Mouse (Mus musculus) ovary, postnatal 14 days (tissue): Measurements from ENCODE around the gene Tmem135.
A peak's percentile ranks its signal among the peaks of the same experiment; 100 is the strongest.

Source experiments
- DNase-seq: peaks from one replicate; pipeline ENCODE4 v3.0.0; 2022; ENCODE audit warnings: low spot score

The Tmem135 gene

GRCm38 (mm10) chr7:89404081-89404733 is at the start of gene Tmem135, which contains the start of gene Fzd4:
TSS of gene Tmem135 (minus strand) at chr7:89404222.
TSS of gene Fzd4 (plus strand) at chr7:89404355.
- DNase-seq, result peak; percentile 88

- DNase-seq, result no peak
These were observed 46.3 kb upstream of the Tmem135 start for GRCm38 (mm10) chr7:89450312-89450711.

- no peak for DNase-seq
These were observed 41.1 kb upstream of the Tmem135 start for GRCm38 (mm10) chr7:89445137-89445536.

DNA sequence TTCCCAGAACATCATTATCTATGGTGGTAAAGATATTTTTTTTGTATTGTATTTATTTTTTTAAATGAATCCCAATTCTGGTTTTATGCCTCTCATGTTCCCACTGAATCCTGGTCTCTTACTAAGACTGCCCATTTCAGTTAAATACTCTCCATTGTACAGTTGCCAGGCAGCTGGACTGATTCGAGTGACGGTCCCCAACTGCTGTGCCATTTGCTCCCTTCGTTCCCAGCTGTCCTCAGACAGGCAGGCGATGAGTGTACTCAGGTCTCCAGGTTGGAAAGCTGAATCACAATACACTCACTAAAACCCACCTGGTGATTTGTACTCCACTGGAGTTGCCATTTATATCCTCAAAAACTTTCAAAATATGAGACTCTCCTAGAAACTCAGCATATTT is 38.2 kb upstream of the Tmem135 start:
- DNase-seq, result no peak

DNA sequence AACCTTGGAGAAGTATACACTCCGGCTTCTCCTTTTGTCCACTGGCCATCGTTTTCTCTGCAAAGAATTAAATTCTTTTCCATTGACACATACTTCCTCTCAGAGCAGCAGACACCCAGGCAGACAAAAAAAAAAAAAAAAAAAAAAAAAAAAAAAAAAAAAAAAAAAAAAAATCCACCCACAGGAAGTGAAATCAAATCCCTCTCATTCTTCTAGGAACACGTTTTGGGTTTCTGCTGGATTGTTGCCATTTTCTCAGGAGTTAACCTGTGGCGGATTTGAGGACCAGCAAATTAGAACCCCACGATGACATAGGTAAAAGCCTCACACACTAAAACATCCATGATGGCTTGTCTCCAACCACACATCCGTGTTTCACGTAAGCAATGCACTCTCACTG is 37.3 kb upstream of the Tmem135 start:
- no peak for DNase-seq

DNA sequence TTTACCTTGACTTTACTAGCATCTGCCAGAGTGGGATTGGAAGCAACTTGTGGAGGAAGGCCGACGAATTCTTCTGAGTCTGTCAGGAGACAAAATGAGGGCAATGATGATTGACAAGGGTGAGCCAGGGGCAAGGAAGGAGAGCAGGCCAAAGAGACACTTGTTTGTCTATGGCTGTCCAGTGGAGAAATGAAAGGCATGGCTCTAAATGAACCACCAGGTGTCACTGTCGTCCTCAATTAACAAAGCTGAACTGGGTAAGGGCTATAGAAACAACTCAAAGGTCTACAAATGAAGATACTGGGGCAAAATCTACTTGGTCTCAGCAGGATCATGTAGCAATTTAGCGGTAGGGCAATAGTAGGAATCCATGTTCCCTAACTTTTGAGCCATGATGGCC is 33.6 kb upstream of the Tmem135 start:
- no peak for DNase-seq

DNA sequence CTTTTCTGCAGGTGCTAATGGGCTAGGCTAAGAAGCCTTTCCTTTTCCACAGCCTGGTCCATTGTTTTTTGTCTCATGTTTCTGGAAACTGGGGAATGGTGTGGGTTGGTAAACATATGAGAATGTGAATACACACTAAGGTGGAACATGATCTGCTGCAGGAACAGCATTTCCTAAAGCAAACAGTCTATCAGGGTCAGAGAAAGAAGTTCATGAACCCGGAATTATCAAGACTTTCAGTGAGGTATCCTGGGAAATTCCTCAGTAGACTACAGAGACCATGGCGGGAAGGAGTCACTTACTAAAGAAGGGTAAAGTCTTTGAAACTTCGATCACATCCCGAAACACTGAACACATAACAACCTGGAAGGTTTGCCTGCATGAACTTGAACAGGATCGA is 32.4 kb upstream of the Tmem135 start:
- no peak for DNase-seq

- no peak for DNase-seq
These were observed 30.0 kb upstream of the Tmem135 start for GRCm38 (mm10) chr7:89433893-89434616.

DNA sequence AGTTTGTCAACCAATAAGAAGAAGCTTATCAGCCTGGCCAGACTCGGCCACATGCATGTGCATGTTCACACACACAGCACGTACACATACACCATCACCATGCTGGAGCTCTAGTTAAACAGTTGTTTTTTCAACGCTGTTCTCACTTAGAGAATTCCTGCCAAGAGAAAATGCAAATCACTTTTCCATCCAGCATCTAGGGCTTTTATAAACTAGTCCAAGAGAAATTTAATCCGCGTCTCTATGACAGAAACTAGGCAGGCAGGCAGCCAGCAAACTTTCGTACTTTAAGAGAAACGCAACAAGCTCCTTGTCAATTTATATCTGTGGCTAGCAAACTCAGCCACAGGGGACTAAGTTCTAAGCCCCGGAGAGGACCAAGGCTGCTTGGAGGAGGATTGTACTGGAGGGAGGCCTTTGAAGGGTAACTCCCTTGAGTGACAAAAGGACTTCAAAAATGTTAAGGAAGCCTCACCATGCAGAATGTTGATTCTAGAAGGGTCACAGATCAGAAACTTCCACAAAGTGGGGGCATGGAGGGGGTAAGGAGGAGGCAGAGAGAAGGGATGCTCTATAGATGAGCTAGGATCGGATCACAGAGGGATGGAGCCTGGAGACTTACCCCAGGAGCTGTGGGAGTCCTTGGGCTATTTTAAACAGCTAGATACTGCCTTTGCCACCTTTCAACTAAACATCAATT is 29.3 kb upstream of the Tmem135 start:
- DNase-seq, result no peak

DNA sequence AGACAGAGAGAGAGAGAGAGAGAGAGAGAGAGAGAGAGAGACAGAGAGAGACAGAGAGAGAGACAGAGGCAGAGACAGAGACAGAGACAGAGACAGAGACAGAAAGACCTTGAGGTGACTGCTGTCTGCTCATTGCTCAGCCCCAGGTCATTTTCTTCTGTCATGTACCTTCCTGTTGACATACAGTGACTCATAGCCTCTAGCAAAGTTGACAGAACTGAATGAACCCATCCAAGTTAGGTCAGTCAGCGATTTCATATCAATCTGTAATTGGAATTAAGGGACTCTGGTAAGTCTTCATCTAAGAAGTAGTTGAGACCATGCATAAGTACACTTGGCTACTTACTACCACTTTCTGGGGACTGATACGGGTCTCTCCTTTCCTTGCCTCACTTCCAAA is 27.2 kb upstream of the Tmem135 start:
- DNase-seq, result no peak

DNA sequence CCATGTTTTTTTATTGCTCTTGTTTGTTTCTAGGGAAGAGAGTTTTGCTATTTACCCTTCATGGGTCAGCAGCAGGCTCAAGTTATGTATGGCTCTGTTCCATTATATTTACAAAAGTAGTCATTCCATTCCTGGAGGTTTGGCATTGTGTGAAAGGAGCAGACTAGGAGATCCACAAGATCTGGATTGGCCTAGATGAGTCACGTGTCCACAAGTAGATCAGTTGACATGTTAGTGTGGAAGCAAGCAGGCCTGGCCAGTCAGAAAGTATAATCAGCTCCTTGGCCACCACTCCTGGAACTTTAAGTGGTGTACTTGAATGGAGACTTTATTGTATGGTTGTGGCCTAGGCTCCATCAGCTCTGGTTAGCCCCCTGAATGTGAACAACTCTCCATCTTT is 25.3 kb upstream of the Tmem135 start:
- DNase-seq, result no peak

GRCm38 (mm10) chr7:89428804-89429203 is 24.8 kb upstream of the Tmem135 start:
- DNase-seq, result no peak

- DNase-seq, result no peak
These were observed 23.1 kb upstream of the Tmem135 start for GRCm38 (mm10) chr7:89427101-89427500.

DNA sequence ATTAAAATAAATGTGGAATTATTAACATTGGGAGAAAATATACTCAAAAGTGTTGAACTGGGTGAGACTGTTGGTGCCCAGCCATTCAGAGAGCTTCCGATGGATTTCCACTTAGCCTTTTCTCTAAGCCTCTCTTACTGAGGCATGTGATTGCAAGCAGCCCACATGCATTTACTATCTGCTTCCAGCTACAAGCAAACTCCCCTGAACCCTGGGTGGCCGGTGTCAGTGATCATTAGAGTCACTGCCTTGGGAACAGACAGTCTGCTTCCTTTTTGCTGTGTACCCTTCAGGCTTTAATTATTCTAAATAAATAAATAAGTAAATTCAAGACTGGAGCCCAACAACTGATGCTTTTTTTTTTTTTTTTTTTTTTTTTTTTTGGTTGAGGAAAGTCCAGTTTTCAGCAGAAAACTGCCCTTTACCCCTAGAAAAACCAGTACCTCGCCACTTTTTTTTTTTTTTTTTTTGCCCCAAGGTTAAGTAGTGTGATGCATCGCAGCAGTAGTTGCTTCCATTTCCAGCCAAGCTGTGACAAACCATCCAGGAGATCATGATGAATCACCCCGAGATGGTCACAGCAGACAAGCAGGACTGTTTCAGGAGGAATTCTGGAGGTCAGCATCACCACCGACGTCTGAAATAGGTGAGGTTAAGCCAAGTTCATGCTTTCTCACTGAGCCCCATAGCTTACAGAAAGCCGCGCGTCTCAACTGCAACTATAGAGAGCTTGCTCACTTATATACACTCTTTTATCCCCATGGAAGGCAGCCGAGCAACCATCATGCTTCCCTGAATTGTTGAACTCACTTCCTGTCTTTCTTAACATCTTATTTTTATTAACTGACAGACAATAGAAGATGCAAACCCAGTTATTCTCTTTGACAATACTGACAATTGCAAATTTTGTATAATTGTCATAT is 22.0 kb upstream of the Tmem135 start:
- DNase-seq, result no peak

DNA sequence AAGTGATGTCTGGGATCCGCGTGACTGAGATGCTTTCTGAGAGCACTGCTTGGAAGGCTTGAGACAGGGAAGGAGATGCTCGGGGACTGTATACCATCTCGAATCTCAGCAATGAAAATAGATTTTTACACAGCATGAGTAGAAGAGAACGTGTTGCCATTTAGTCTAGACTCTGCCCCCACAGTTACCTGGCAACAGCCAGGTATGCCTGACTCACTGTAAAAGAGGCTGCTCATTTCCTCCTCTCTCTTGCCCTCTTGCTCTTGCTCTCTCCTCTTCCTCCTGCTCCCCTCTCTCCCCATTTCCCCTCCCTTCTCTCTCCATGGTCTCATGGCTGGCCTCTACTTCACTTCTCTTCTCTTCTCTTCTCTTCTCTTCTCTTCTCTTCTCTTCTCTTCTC is 20.6 kb upstream of the Tmem135 start:
- DNase-seq, result no peak

GRCm38 (mm10) chr7:89423688-89424255 is 19.8 kb upstream of the Tmem135 start:
- DNase-seq, result no peak

- no peak for DNase-seq
These were observed 19.2 kb upstream of the Tmem135 start for GRCm38 (mm10) chr7:89423194-89423593.

GRCm38 (mm10) chr7:89422650-89423049 is 18.6 kb upstream of the Tmem135 start:
- no peak for DNase-seq

- no peak for DNase-seq
These were observed 17.3 kb upstream of the Tmem135 start for GRCm38 (mm10) chr7:89421294-89421693.

DNA sequence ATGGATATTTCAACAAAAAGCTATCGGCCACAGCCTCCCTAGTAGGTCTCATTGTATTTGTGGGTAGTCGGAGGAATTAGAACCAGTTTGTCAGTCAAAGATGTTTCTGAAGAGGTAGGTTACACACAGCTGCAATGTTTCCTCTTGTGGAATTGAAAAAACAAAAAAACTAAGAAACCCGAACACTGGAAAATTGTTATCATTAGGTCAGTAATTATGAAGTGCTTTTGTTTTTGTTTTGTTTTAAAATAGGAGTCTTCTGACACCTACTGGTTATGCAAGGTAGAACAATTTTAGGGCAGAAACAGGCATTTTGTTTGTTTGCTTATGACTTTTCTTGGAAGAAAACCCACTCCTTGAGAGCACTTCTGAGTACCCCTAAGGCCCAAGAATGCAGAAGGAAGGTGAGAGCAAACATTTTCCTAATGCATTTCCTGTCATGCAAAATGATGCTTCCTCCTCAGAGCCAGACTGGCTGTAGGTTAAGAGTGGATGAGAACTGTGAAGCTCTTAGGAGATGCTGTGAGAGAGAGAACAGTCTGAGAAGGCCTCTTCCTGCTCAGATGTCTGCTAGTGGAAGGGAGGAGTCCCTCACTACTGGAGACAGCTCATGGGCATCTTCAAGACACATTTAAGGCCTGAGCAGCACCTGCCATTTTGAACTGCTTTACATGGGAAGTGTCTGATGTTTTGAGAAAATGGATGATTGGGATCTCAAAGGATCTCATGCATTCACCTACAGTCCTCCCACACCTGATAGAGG is 15.1 kb upstream of the Tmem135 start:
- no peak for DNase-seq

- DNase-seq, result no peak
These were observed 14.2 kb upstream of the Tmem135 start for GRCm38 (mm10) chr7:89418127-89418653.
